Mouse (Mus musculus): ENCODE measurements at regions not wholly inside any gene's neighbourhood (a gene's known extent, or its start where the extent isn't known, plus 50 kb on each side); places are given as distances from the start of the nearest gene placed in this dataset.

- in situ Hi-C loops (cut with MboI, MseI), result loop anchor here (25.0 kb wide), 1 partner anchor 1375 kb away; no protein-coding TSS in a partner anchor
These were observed 83.5 kb downstream of the Ackr3 start for GRCm38 (mm10) chr1:90287251-90287650.

GRCm38 (mm10) chr1:90288892-90289731, 85.3 kb downstream of the Ackr3 start:
- in situ Hi-C loops (cut with MboI, MseI), result loop anchor here (25.0 kb wide), 1 partner anchor 1377 kb away; no protein-coding TSS in a partner anchor

- in situ Hi-C loops (cut with MboI, MseI), result loop anchor here (25.0 kb wide), 1 partner anchor 1377 kb away; no protein-coding TSS in a partner anchor
These were observed 86.0 kb downstream of the Ackr3 start for GRCm38 (mm10) chr1:90289732-90290215.

- in situ Hi-C loops (cut with MboI, MseI), result loop anchor here (25.0 kb wide), 1 partner anchor 1378 kb away; no protein-coding TSS in a partner anchor
These were observed 86.8 kb downstream of the Ackr3 start for GRCm38 (mm10) chr1:90290428-90291197.

- in situ Hi-C loops (cut with MboI, MseI), result loop anchor here (25.0 kb wide), 1 partner anchor 1379 kb away; no protein-coding TSS in a partner anchor
These were observed 87.5 kb downstream of the Ackr3 start for GRCm38 (mm10) chr1:90291256-90291655.

GRCm38 (mm10) chr1:90297751-90298150, 94.0 kb downstream of the Ackr3 start:
- in situ Hi-C loops (cut with MboI, MseI), result loop anchor here (25.0 kb wide), 1 partner anchor 1385 kb away; no protein-coding TSS in a partner anchor

- in situ Hi-C loops (cut with MboI, MseI), result no loop called here
These were observed 96.4 kb downstream of the Ackr3 start for GRCm38 (mm10) chr1:90300229-90300628.

GRCm38 (mm10) chr1:90304331-90304730, 100.6 kb downstream of the Ackr3 start:
- in situ Hi-C loops (cut with MboI, MseI), result no loop called here

- in situ Hi-C loops (cut with MboI, MseI), result no loop called here
These were observed 107.2 kb downstream of the Ackr3 start for GRCm38 (mm10) chr1:90311016-90311415.

- in situ Hi-C loops (cut with MboI, MseI), result no loop called here
These were observed 108.1 kb downstream of the Ackr3 start for GRCm38 (mm10) chr1:90311649-90312442.

- in situ Hi-C loops (cut with MboI, MseI), result no loop called here
These were observed 110.1 kb downstream of the Ackr3 start for GRCm38 (mm10) chr1:90313750-90314359.

GRCm38 (mm10) chr1:90317902-90318301, 114.1 kb downstream of the Ackr3 start:
- in situ Hi-C loops (cut with MboI, MseI), result no loop called here

- in situ Hi-C loops (cut with MboI, MseI), result no loop called here
These were observed 114.7 kb downstream of the Ackr3 start for GRCm38 (mm10) chr1:90318502-90318901.

GRCm38 (mm10) chr1:90320518-90320917, 116.7 kb downstream of the Ackr3 start:
- in situ Hi-C loops (cut with MboI, MseI), result no loop called here

GRCm38 (mm10) chr1:90321501-90321900, 117.7 kb downstream of the Ackr3 start:
- in situ Hi-C loops (cut with MboI, MseI), result no loop called here

- in situ Hi-C loops (cut with MboI, MseI), result no loop called here
These were observed 123.5 kb downstream of the Ackr3 start for GRCm38 (mm10) chr1:90327237-90327636.

- in situ Hi-C loops (cut with MboI, MseI), result no loop called here
These were observed 128.8 kb downstream of the Ackr3 start for GRCm38 (mm10) chr1:90332531-90332930.

GRCm38 (mm10) chr1:90333676-90334430, 130.1 kb downstream of the Ackr3 start:
- in situ Hi-C loops (cut with MboI, MseI), result no loop called here

GRCm38 (mm10) chr1:90335001-90335747, 131.4 kb downstream of the Ackr3 start:
- in situ Hi-C loops (cut with MboI, MseI), result no loop called here
